ENCODE assay signal across 20 mouse cellular contexts in the genomic region with DNA sequence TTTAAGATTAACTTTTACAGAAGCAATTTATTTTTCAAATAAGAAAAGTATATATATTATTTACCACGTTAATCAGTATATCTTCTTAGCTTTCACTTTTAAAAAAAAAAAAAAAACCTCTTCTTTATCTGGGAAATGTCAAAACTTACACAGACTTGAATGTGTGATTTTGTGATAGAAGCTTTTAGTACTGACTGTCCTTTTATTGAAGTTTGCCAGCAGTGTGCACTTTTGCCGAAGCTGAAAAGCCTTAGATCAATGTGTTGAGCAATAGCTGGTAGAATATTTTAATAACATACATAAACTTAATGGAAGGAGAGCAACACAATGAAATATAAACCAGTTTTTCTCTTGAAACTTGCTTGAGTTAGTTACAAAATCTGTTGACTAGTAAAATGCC. TPM values are rescaled to one million over a fixed set of nuclear protein-coding genes. Genes with fewer than 3 reads are reported as not detected.
DNase-seq lines count a peak whose midpoint lies in the region; ATAC-seq and TF ChIP-seq lines count a peak whose summit lies in the region.
"Had no signal": no experiment of that assay in that cellular context is flagged by ENCODE, and none has a peak within 500 bp of the region (broad histone marks: within the 10 kb centered on the region; RNA-seq: fewer than 3 reads in every experiment).

No protein-coding gene starts in this region.

- WGBS in liver, adult 2 months, result 35% methylated on average over 2 of the region's 2 CpGs
- 76% methylated on average over 2 of the region's 2 CpGs for WGBS in liver, embryonic 11.5 days

- no peaks in the 10 kb centered on the region for H3K27me3 ChIP-seq in liver, adult 2 months (ENCODE audit: control insufficient read depth, insufficient read depth, low read length)
- H3K27me3 ChIP-seq in liver, embryonic 11.5 days (replicated peaks; ENCODE audit: control insufficient read depth, insufficient read depth, low read length), result no peaks in the 10 kb centered on the region
- no peaks in the 10 kb centered on the region for H3K27me3 ChIP-seq in MEL (ENCODE audit: control insufficient read depth in 1 of 2, insufficient read depth in 2 of 2, low read length in 2 of 2)
- H3K27me3 ChIP-seq: CH12.LX, Patski had no signal

- TF ChIP-seq CTCF in liver, adult 2 months (IDR thresholded peaks at IDR 0.05; ENCODE audit: low read depth, low read length), result no peak
- no peak for TF ChIP-seq CTCF in MEL (IDR thresholded peaks at IDR 0.05 in 2 of 3, conservative IDR thresholded peaks at IDR 0.05 in 1 of 3; ENCODE audit: control insufficient read depth in 1 of 3, insufficient read depth in 1 of 3, low read depth in 2 of 3, low read length in 3 of 3, poor library complexity in 1 of 3, severe bottlenecking in 1 of 3)
- no peak for TF ChIP-seq CTCF in gastrocnemius, adult 2 months (IDR thresholded peaks at IDR 0.05)

- peak; percentile 70 for DNase-seq in liver, adult 2 months (ENCODE audit: extremely low read depth, low read depth, low spot score)
- DNase-seq in liver, embryonic 11.5 days (ENCODE audit: low spot score), result no peak
- DNase-seq in MEL (ENCODE audit: low read depth, low spot score), result no peak
- DNase-seq in gastrocnemius, adult 2 months, result no peak
- DNase-seq: adrenal gland, adult 2 months; adrenal gland, adult 8-10 months; adrenal gland, postnatal 10 days; adrenal gland, postnatal 14 days; adrenal gland, postnatal 25 days; adrenal gland, postnatal 36 days; B cell, adult 2 months; cerebellum, adult 11 months; cerebellum, adult 11-12 months; cerebellum, adult 18-20 months; cerebellum, adult 2 months had no signal

- no peak overlapping the region for H3K9ac ChIP-seq in liver, adult 2 months (ENCODE audit: low read depth, low read length)
- no peak overlapping the region for H3K9ac ChIP-seq in liver, embryonic 11.5 days (ENCODE audit: low read depth, low read length)
- no peak overlapping the region for H3K9ac ChIP-seq in MEL (ENCODE audit: control insufficient read depth, low read depth, low read length, poor library complexity, severe bottlenecking)

- peaks cover 18% of the 10 kb centered on the region for H3K4me1 ChIP-seq in liver, adult 2 months (ENCODE audit: control insufficient read depth, insufficient read depth, low read length)
- H3K4me1 ChIP-seq in liver, embryonic 11.5 days (replicated peaks; ENCODE audit: control insufficient read depth, insufficient read depth, low read length), result peaks cover 11% of the 10 kb centered on the region
- H3K4me1 ChIP-seq in MEL (ENCODE audit: control insufficient read depth in 1 of 2, insufficient read depth in 2 of 2, low read length in 2 of 2), result peaks cover 10 to 29% of the 10 kb centered on the region in 2 experiments

- intact Hi-C loops in gastrocnemius, adult 2 months (cut with DNase I), result no loop called here

- H3K79me2 ChIP-seq in liver, adult 2 months (ENCODE audit: control insufficient read depth, insufficient read depth, low read length), result peaks cover 44% of the 10 kb centered on the region
- H3K79me2 ChIP-seq in MEL (ENCODE audit: control insufficient read depth, insufficient read depth, low read length, poor library complexity), result peaks cover 72% of the 10 kb centered on the region

- H3K4me3 ChIP-seq in liver, adult 2 months (ENCODE audit: insufficient read depth, low read depth, low read length), result no peak overlapping the region
- H3K4me3 ChIP-seq in liver, embryonic 11.5 days (ENCODE audit: low read depth, low read length), result no peak overlapping the region
- no peak overlapping the region for H3K4me3 ChIP-seq in MEL (ENCODE audit: control insufficient read depth in 1 of 2, insufficient read depth in 1 of 2, low read depth in 2 of 2, low read length in 2 of 2)
- H3K4me3 ChIP-seq in gastrocnemius, adult 2 months, result no peak overlapping the region

- TF ChIP-seq RAD21 in MEL (IDR thresholded peaks at IDR 0.05; ENCODE audit: low read depth, low read length), result no peak

- no peaks in the 10 kb centered on the region for H3K9me3 ChIP-seq in liver, embryonic 11.5 days (ENCODE audit: control insufficient read depth, low read length)
- H3K9me3 ChIP-seq in MEL (replicated peaks; ENCODE audit: insufficient read depth, low read length), result no peaks in the 10 kb centered on the region
- H3K9me3 ChIP-seq: G1E had no signal

- no peak overlapping the region for H3K27ac ChIP-seq in liver, adult 2 months (replicated peaks; ENCODE audit: insufficient read depth, low read depth, low read length)
- no peak overlapping the region for H3K27ac ChIP-seq in liver, embryonic 11.5 days (ENCODE audit: low read depth, low read length)
- H3K27ac ChIP-seq in MEL (ENCODE audit: control insufficient read depth, low read depth, low read length), result no peak overlapping the region
- H3K27ac ChIP-seq in gastrocnemius, adult 2 months, result no peak overlapping the region

- H3K4me2 ChIP-seq in liver, embryonic 11.5 days, result no peak overlapping the region

- TF ChIP-seq POLR2A in liver, adult 2 months (IDR thresholded peaks at IDR 0.05; ENCODE audit: extremely low read depth, insufficient read depth, low read length), result no peak
- TF ChIP-seq POLR2A in MEL (IDR thresholded peaks at IDR 0.05; ENCODE audit: control insufficient read depth in 1 of 2, insufficient read depth in 1 of 2, low read depth in 1 of 2, low read length in 2 of 2, poor library complexity in 1 of 2), result no peak

- H3K36me3 ChIP-seq in liver, adult 2 months (ENCODE audit: control insufficient read depth, insufficient read depth, low read length), result no peaks in the 10 kb centered on the region
- no peaks in the 10 kb centered on the region for H3K36me3 ChIP-seq in liver, embryonic 11.5 days (ENCODE audit: control insufficient read depth, insufficient read depth, low read length)
- H3K36me3 ChIP-seq in MEL (ENCODE audit: control insufficient read depth in 1 of 2, insufficient read depth in 2 of 2, low read length in 2 of 2), result peaks cover 0 to 36% of the 10 kb centered on the region in 2 experiments; a peak in 2 of 4 replicates

- ATAC-seq in liver, embryonic 11.5 days (replicated peaks; ENCODE audit: low FRiP score), result no peak
- ATAC-seq: activated CD4-positive, CD25-positive, alpha-beta regulatory T cell, adult 4 months; CD4-positive, CD25-positive, alpha-beta regulatory T cell, adult 4 months; Patski had no signal

- no peak for TF ChIP-seq EP300 in MEL (IDR thresholded peaks at IDR 0.05; ENCODE audit: low read depth in 1 of 2, low read length in 2 of 2)

TF ChIP-seq in MEL, 35 proteins besides CTCF, POLR2A, EP300 and RAD21:
- TF ChIP-seq ZNF384 (IDR thresholded peaks at IDR 0.05; ENCODE audit: low read depth, low read length) (peak; percentile 59), SIN3A (IDR thresholded peaks at IDR 0.05; ENCODE audit: low read length) (no peak), MXI1 (IDR thresholded peaks at IDR 0.05; ENCODE audit: low read depth, low read length) (no peak)

RNA-seq across cellular contexts. Expression of gene Reps1, which starts 5.1 kb away (rescaled TPM):
- total RNA-seq in liver, adult 2 months (2014; rRNA removed), result 12.2 and 12.4 TPM in 2 replicates
- polyA plus RNA-seq in liver, adult 2 months (2012; rRNA removed), result 16.0 and 17.6 TPM in 2 replicates
- 13.3 and 17.8 TPM in 2 replicates for polyA plus RNA-seq in liver, embryonic 11.5 days (2014; fragmentation: Nextera tagmentation; extraction: Ambion mirVana)
- 40.0 and 41.2 TPM in 2 replicates for total RNA-seq in MEL (2012; rRNA removed)
- 10 to 100 TPM in 1 of 2 experiments, not detected in 1; 80.3 TPM for polyA plus RNA-seq in MEL (2012; ENCODE audit: insufficient read depth in 1 of 2, insufficient read length in 2 of 2, low read depth in 1 of 2, low replicate concordance in 2 of 2, missing spikeins in 1 of 2)
- total RNA-seq in gastrocnemius, adult 2 months (2021), result 10 to 100 TPM; 22.8 to 25.3 TPM

RNA-seq across cellular contexts. Expression of gene Abracl, which starts 37.7 kb away (rescaled TPM):
- total RNA-seq in liver, adult 2 months (2014; rRNA removed), result 13.2 and 14.3 TPM in 2 replicates
- polyA plus RNA-seq in liver, adult 2 months (2012; rRNA removed), result 5.8 and 6.3 TPM in 2 replicates
- polyA plus RNA-seq in liver, embryonic 11.5 days (2014; fragmentation: Nextera tagmentation; extraction: Ambion mirVana), result 109 and 115 TPM in 2 replicates
- total RNA-seq in MEL (2012; rRNA removed), result 97.6 and 100 TPM in 2 replicates
- 100 to 1,000 TPM in 1 of 2 experiments, not detected in 1; 110 TPM for polyA plus RNA-seq in MEL (2012; ENCODE audit: insufficient read depth in 1 of 2, insufficient read length in 2 of 2, low read depth in 1 of 2, low replicate concordance in 2 of 2, missing spikeins in 1 of 2)
- total RNA-seq in gastrocnemius, adult 2 months (2021), result 1 to 10 TPM; 2.1 to 3.2 TPM
